Comparison of ENCODE assay signal across 10 mouse cellular contexts in genomic region chr9:21311695-21312094, GRCm38 (mm10). TPM values are rescaled to one million over a fixed set of nuclear protein-coding genes. Genes with fewer than 3 reads are reported as not detected.
A peak's percentile ranks its signal among the peaks of the same experiment; 100 is the strongest.
DNase-seq lines count a peak whose midpoint lies in the region; ATAC-seq and TF ChIP-seq lines count a peak whose summit lies in the region.
"Had no signal": no experiment of that assay in that cellular context is flagged by ENCODE, and none has a peak within 500 bp of the region (broad histone marks: within the 10 kb centered on the region; RNA-seq: fewer than 3 reads in every experiment).

No protein-coding gene starts in this region.

- H3K36me3 ChIP-seq in forebrain, embryonic 15.5 days, result no peaks in the 10 kb centered on the region
- no peaks in the 10 kb centered on the region for H3K36me3 ChIP-seq in forebrain, embryonic 13.5 days (ENCODE audit: poor library complexity, severe bottlenecking)
- no peaks in the 10 kb centered on the region for H3K36me3 ChIP-seq in liver, embryonic 11.5 days (ENCODE audit: control insufficient read depth, insufficient read depth, low read length)
- no peaks in the 10 kb centered on the region for H3K36me3 ChIP-seq in liver, postnatal 0 days (replicated peaks; ENCODE audit: insufficient read depth, low read length)
- 0 out of 2 replicates have a peak, but pooled peaks cover 7% of the 10 kb centered on the region for H3K36me3 ChIP-seq in intestine, postnatal 0 days (ENCODE audit: control insufficient read depth, insufficient read depth)
- H3K36me3 ChIP-seq in small intestine, adult 2 months (ENCODE audit: control insufficient read depth, insufficient read depth, low read length), result peaks cover 5% of the 10 kb centered on the region

- H3K4me1 ChIP-seq in forebrain, embryonic 15.5 days, result peaks cover 5% of the 10 kb centered on the region; the same call in 1 of the 2 replicates
- 0 out of 2 replicates have a peak, but pooled peaks cover 3% of the 10 kb centered on the region for H3K4me1 ChIP-seq in forebrain, embryonic 13.5 days
- peaks cover 16% of the 10 kb centered on the region for H3K4me1 ChIP-seq in liver, embryonic 11.5 days (replicated peaks; ENCODE audit: control insufficient read depth, insufficient read depth, low read length)
- H3K4me1 ChIP-seq in liver, postnatal 0 days (ENCODE audit: insufficient read depth), result peaks cover 10% of the 10 kb centered on the region; the same call in 1 of the 2 replicates
- no peaks in the 10 kb centered on the region for H3K4me1 ChIP-seq in intestine, postnatal 0 days (replicated peaks; ENCODE audit: control insufficient read depth, insufficient read depth, low read length)
- peaks cover 5% of the 10 kb centered on the region for H3K4me1 ChIP-seq in small intestine, adult 2 months (ENCODE audit: control insufficient read depth, insufficient read depth, insufficient read length, low read length)

- no peak overlapping the region for H3K9ac ChIP-seq in forebrain, embryonic 15.5 days (replicated peaks)
- no peak overlapping the region for H3K9ac ChIP-seq in forebrain, embryonic 13.5 days
- no peak overlapping the region for H3K9ac ChIP-seq in liver, embryonic 11.5 days (ENCODE audit: low read depth, low read length)
- no peak overlapping the region for H3K9ac ChIP-seq in liver, postnatal 0 days (replicated peaks)
- peak overlapping the region; percentile 41 for H3K9ac ChIP-seq in intestine, postnatal 0 days (ENCODE audit: low read depth, low read length)

- WGBS in forebrain, embryonic 15.5 days, result 15% methylated on average over 7 of the region's 7 CpGs
- 21% methylated on average over 7 of the region's 7 CpGs for WGBS in forebrain, embryonic 13.5 days
- 39% methylated on average over 7 of the region's 7 CpGs for WGBS in liver, embryonic 11.5 days
- WGBS in liver, postnatal 0 days (ENCODE audit: insufficient replicate concordance), result 56% methylated on average over 7 of the region's 7 CpGs
- 14% methylated on average over 7 of the region's 7 CpGs for WGBS in intestine, postnatal 0 days
- WGBS in small intestine, adult 2 months, result 28% methylated on average over 7 of the region's 7 CpGs

- TF ChIP-seq POLR2A in small intestine, adult 2 months (IDR thresholded peaks at IDR 0.05; ENCODE audit: low read depth, low read length), result no peak

- TF ChIP-seq CTCF in liver, postnatal 0 days (IDR thresholded peaks at IDR 0.05; ENCODE audit: low read depth), result no peak
- TF ChIP-seq CTCF in intestine, postnatal 0 days (IDR thresholded peaks at IDR 0.05; ENCODE audit: low read depth), result no peak
- no peak for TF ChIP-seq CTCF in small intestine, adult 2 months (IDR thresholded peaks at IDR 0.05; ENCODE audit: extremely low read depth, insufficient read length, insufficient replicate concordance, low read depth, low read length)

- H3K27me3 ChIP-seq in forebrain, embryonic 15.5 days, result peaks cover 16% of the 10 kb centered on the region
- H3K27me3 ChIP-seq in forebrain, embryonic 13.5 days, result peaks cover 18% of the 10 kb centered on the region
- peaks cover 15% of the 10 kb centered on the region for H3K27me3 ChIP-seq in liver, embryonic 11.5 days (replicated peaks; ENCODE audit: control insufficient read depth, insufficient read depth, low read length)
- peaks cover 13% of the 10 kb centered on the region for H3K27me3 ChIP-seq in liver, postnatal 0 days (ENCODE audit: insufficient read depth, low read length)
- no peaks in the 10 kb centered on the region for H3K27me3 ChIP-seq in intestine, postnatal 0 days (replicated peaks; ENCODE audit: control insufficient read depth, insufficient read depth, low read length)
- H3K27me3 ChIP-seq in small intestine, adult 2 months (ENCODE audit: control insufficient read depth, insufficient read depth, low read length), result no peaks in the 10 kb centered on the region

- H3K4me3 ChIP-seq in forebrain, embryonic 15.5 days, result peak overlapping the region; percentile 18; the same call in 1 of the 2 replicates
- no peak overlapping the region for H3K4me3 ChIP-seq in forebrain, embryonic 13.5 days
- H3K4me3 ChIP-seq in liver, embryonic 11.5 days (ENCODE audit: low read depth, low read length), result peak overlapping the region; percentile 18; the same call in 1 of the 2 replicates
- H3K4me3 ChIP-seq in liver, postnatal 0 days (ENCODE audit: low read depth, low read length), result no peak overlapping the region
- peak overlapping the region; percentile 49 for H3K4me3 ChIP-seq in intestine, postnatal 0 days (ENCODE audit: low read depth, low read length)
- peak overlapping the region; percentile 85 for H3K4me3 ChIP-seq in small intestine, adult 2 months (ENCODE audit: low read depth, low read length)

- H3K4me2 ChIP-seq in forebrain, embryonic 15.5 days (replicated peaks), result no peak overlapping the region
- H3K4me2 ChIP-seq in forebrain, embryonic 13.5 days, result no peak overlapping the region
- no peak overlapping the region for H3K4me2 ChIP-seq in liver, embryonic 11.5 days
- no peak overlapping the region for H3K4me2 ChIP-seq in liver, postnatal 0 days (ENCODE audit: low read depth, low read length)
- peak overlapping the region; percentile 50 for H3K4me2 ChIP-seq in intestine, postnatal 0 days (replicated peaks; ENCODE audit: low read depth)

- no peak overlapping the region for H3K27ac ChIP-seq in forebrain, embryonic 15.5 days (replicated peaks)
- no peak overlapping the region for H3K27ac ChIP-seq in forebrain, embryonic 13.5 days
- H3K27ac ChIP-seq in liver, embryonic 11.5 days (ENCODE audit: low read depth, low read length), result no peak overlapping the region
- H3K27ac ChIP-seq in liver, postnatal 0 days (ENCODE audit: low read depth), result no peak overlapping the region
- H3K27ac ChIP-seq in intestine, postnatal 0 days (ENCODE audit: low read depth, low read length), result peak overlapping the region; percentile 51; the same call in 1 of the 2 replicates
- peak overlapping the region; percentile 22; the same call in 1 of the 2 replicates for H3K27ac ChIP-seq in small intestine, adult 2 months (ENCODE audit: insufficient read depth, low read depth, low read length)

- no peak for ATAC-seq in forebrain, embryonic 15.5 days (replicated peaks)
- ATAC-seq in forebrain, embryonic 13.5 days, result no peak
- no peak for ATAC-seq in liver, embryonic 11.5 days (replicated peaks; ENCODE audit: low FRiP score)
- ATAC-seq in liver, postnatal 0 days, result no peak
- peak; percentile 32; the same call in 1 of the 2 replicates for ATAC-seq in intestine, postnatal 0 days

- no peak for DNase-seq in liver, embryonic 11.5 days (ENCODE audit: low spot score)
- no peak for DNase-seq in liver, postnatal 0 days
- no peak for DNase-seq in gastrocnemius, adult 8-10 months (ENCODE audit: low spot score in 2 of 2)
- no peak for DNase-seq in B cell, adult 2 months
- DNase-seq: right cerebral cortex, postnatal 4 days had no signal

- H3K9me3 ChIP-seq in forebrain, embryonic 15.5 days, result no peaks in the 10 kb centered on the region
- H3K9me3 ChIP-seq in forebrain, embryonic 13.5 days (replicated peaks), result no peaks in the 10 kb centered on the region
- no peaks in the 10 kb centered on the region for H3K9me3 ChIP-seq in liver, embryonic 11.5 days (ENCODE audit: control insufficient read depth, low read length)
- H3K9me3 ChIP-seq in liver, postnatal 0 days (ENCODE audit: low read length), result no peaks in the 10 kb centered on the region
- H3K9me3 ChIP-seq in intestine, postnatal 0 days (ENCODE audit: control insufficient read depth), result no peaks in the 10 kb centered on the region

- no peak for TF ChIP-seq EP300 in liver, postnatal 0 days (IDR thresholded peaks at IDR 0.05; ENCODE audit: low read depth)

RNA-seq across cellular contexts. Expression of gene Ap1m2, which starts 0.4 kb away (rescaled TPM):
- polyA plus RNA-seq in forebrain, embryonic 15.5 days (2015; fragmentation: Nextera tagmentation; extraction: Ambion mirVana), result 1.1 and 1.4 TPM in 2 replicates
- 0.39 and 0.52 TPM in 2 replicates for polyA plus RNA-seq in forebrain, embryonic 13.5 days (2015; fragmentation: Nextera tagmentation; extraction: Ambion mirVana)
- 1.2 and 1.6 TPM in 2 replicates for polyA plus RNA-seq in liver, embryonic 11.5 days (2014; fragmentation: Nextera tagmentation; extraction: Ambion mirVana)
- 0.32 and 0.54 TPM in 2 replicates for polyA plus RNA-seq in liver, postnatal 0 days (2015; fragmentation: Nextera tagmentation; extraction: Ambion mirVana)
- 192 and 208 TPM in 2 replicates for polyA plus RNA-seq in intestine, postnatal 0 days (2015; fragmentation: Nextera tagmentation; extraction: Ambion mirVana)
- polyA plus RNA-seq in small intestine, adult 2 months (2012; rRNA removed), result 36.4 and 69.5 TPM in 2 replicates
- not detected for total RNA-seq in gastrocnemius, adult 8-10 months (2022)
- polyA plus RNA-seq: heart, postnatal 0 days had no signal

RNA-seq across cellular contexts. Expression of gene Slc44a2, which starts 8.8 kb away (rescaled TPM):
- polyA plus RNA-seq in forebrain, embryonic 15.5 days (2015; fragmentation: Nextera tagmentation; extraction: Ambion mirVana), result 77.4 and 77.8 TPM in 2 replicates
- polyA plus RNA-seq in forebrain, embryonic 13.5 days (2015; fragmentation: Nextera tagmentation; extraction: Ambion mirVana), result 63.6 and 68.3 TPM in 2 replicates
- polyA plus RNA-seq in liver, embryonic 11.5 days (2014; fragmentation: Nextera tagmentation; extraction: Ambion mirVana), result 57.2 and 61.2 TPM in 2 replicates
- polyA plus RNA-seq in liver, postnatal 0 days (2015; fragmentation: Nextera tagmentation; extraction: Ambion mirVana), result 12.8 and 14.4 TPM in 2 replicates
- polyA plus RNA-seq in intestine, postnatal 0 days (2015; fragmentation: Nextera tagmentation; extraction: Ambion mirVana), result 13.3 and 13.8 TPM in 2 replicates
- polyA plus RNA-seq in small intestine, adult 2 months (2012; rRNA removed), result 11.9 and 12.7 TPM in 2 replicates
- total RNA-seq in gastrocnemius, adult 8-10 months (2022), result 100 to 1,000 TPM; 155 to 165 (median 161) TPM

RNA-seq across cellular contexts. Expression of gene Cdkn2d, which starts 20.5 kb away (rescaled TPM):
- polyA plus RNA-seq in forebrain, embryonic 15.5 days (2015; fragmentation: Nextera tagmentation; extraction: Ambion mirVana), result 91.3 and 97.9 TPM in 2 replicates
- polyA plus RNA-seq in forebrain, embryonic 13.5 days (2015; fragmentation: Nextera tagmentation; extraction: Ambion mirVana), result 85.4 and 88.3 TPM in 2 replicates
- 48.0 and 48.2 TPM in 2 replicates for polyA plus RNA-seq in liver, embryonic 11.5 days (2014; fragmentation: Nextera tagmentation; extraction: Ambion mirVana)
- polyA plus RNA-seq in liver, postnatal 0 days (2015; fragmentation: Nextera tagmentation; extraction: Ambion mirVana), result 74.3 and 76.6 TPM in 2 replicates
- polyA plus RNA-seq in intestine, postnatal 0 days (2015; fragmentation: Nextera tagmentation; extraction: Ambion mirVana), result 24.1 and 25.8 TPM in 2 replicates
- 11.0 and 27.1 TPM in 2 replicates for polyA plus RNA-seq in small intestine, adult 2 months (2012; rRNA removed)
- total RNA-seq in gastrocnemius, adult 8-10 months (2022), result 10 to 100 TPM in 3 of 4 experiments, 1 to 10 TPM in 1; 8.8 to 10.7 (median 10.6) TPM

RNA-seq across cellular contexts. Expression of gene Kri1, which starts 23.9 kb away (rescaled TPM):
- 18.0 and 18.1 TPM in 2 replicates for polyA plus RNA-seq in forebrain, embryonic 15.5 days (2015; fragmentation: Nextera tagmentation; extraction: Ambion mirVana)
- 15.4 and 20.1 TPM in 2 replicates for polyA plus RNA-seq in forebrain, embryonic 13.5 days (2015; fragmentation: Nextera tagmentation; extraction: Ambion mirVana)
- polyA plus RNA-seq in liver, embryonic 11.5 days (2014; fragmentation: Nextera tagmentation; extraction: Ambion mirVana), result 19.3 and 24.2 TPM in 2 replicates
- 4.7 and 5.3 TPM in 2 replicates for polyA plus RNA-seq in liver, postnatal 0 days (2015; fragmentation: Nextera tagmentation; extraction: Ambion mirVana)
- polyA plus RNA-seq in intestine, postnatal 0 days (2015; fragmentation: Nextera tagmentation; extraction: Ambion mirVana), result 7.0 and 7.2 TPM in 2 replicates
- polyA plus RNA-seq in small intestine, adult 2 months (2012; rRNA removed), result 9.1 and 9.6 TPM in 2 replicates
- 10 to 100 TPM in 3 of 4 experiments, 1 to 10 TPM in 1; 8.4 to 13.0 (median 11.4) TPM for total RNA-seq in gastrocnemius, adult 8-10 months (2022)

RNA-seq across cellular contexts. Expression of gene Atg4d, which starts 46.6 kb away (rescaled TPM):
- 53.1 and 55.0 TPM in 2 replicates for polyA plus RNA-seq in forebrain, embryonic 15.5 days (2015; fragmentation: Nextera tagmentation; extraction: Ambion mirVana)
- polyA plus RNA-seq in forebrain, embryonic 13.5 days (2015; fragmentation: Nextera tagmentation; extraction: Ambion mirVana), result 60.2 and 60.3 TPM in 2 replicates
- 57.0 and 61.1 TPM in 2 replicates for polyA plus RNA-seq in liver, embryonic 11.5 days (2014; fragmentation: Nextera tagmentation; extraction: Ambion mirVana)
- polyA plus RNA-seq in liver, postnatal 0 days (2015; fragmentation: Nextera tagmentation; extraction: Ambion mirVana), result 49.3 and 51.2 TPM in 2 replicates
- polyA plus RNA-seq in intestine, postnatal 0 days (2015; fragmentation: Nextera tagmentation; extraction: Ambion mirVana), result 44.7 and 48.1 TPM in 2 replicates
- polyA plus RNA-seq in small intestine, adult 2 months (2012; rRNA removed), result 70.1 and 144 TPM in 2 replicates
- 10 to 100 TPM; 74.3 to 87.3 (median 80.7) TPM for total RNA-seq in gastrocnemius, adult 8-10 months (2022)

Comparison
In these comparisons a context has a peak if more than half of its experiments do, and no peak if none do; other contexts are left out.
1. H3K4me3 ChIP-seq: peak in forebrain, embryonic 15.5 days (single experiment), liver, embryonic 11.5 days (single experiment), intestine, postnatal 0 days (single experiment) and small intestine, adult 2 months (single experiment); none in forebrain, embryonic 13.5 days (single experiment) and liver, postnatal 0 days (single experiment).
2. H3K27ac ChIP-seq: peak in intestine, postnatal 0 days (single experiment) and small intestine, adult 2 months (single experiment); none in forebrain, embryonic 15.5 days (single experiment), forebrain, embryonic 13.5 days (single experiment), liver, embryonic 11.5 days (single experiment) and liver, postnatal 0 days (single experiment).
3. RNA of gene Ap1m2, which starts 0.4 kb away (polyA plus RNA-seq): 192 to 208 TPM in intestine, postnatal 0 days and 36.4 to 69.5 TPM in small intestine, adult 2 months; 1.2 to 1.6 TPM in liver, embryonic 11.5 days, 1.1 to 1.4 TPM in forebrain, embryonic 15.5 days, 0.32 to 0.54 TPM in liver, postnatal 0 days and 0.39 to 0.52 TPM in forebrain, embryonic 13.5 days; every median in the first group is over 10 times any median in the second.